Mouse (Mus musculus) hematopoietic stem cell, adult 5-6 weeks (primary cell): ENCODE results near the gene Magi2. TPM values are rescaled to one million over a fixed set of nuclear protein-coding genes. Genes with fewer than 3 reads are reported as not detected.
"Not testable (repeated sequence)": the region's sequence is repeated elsewhere in the genome, so short reads cannot be mapped to it uniquely, and the experiment has no call there.

Experiments
- ATAC-seq, 2 experiments: fragments of 125-278 bp in 1 of 2; replicated peaks in 1 of 2; 2 replicates each; pipeline ENCODE4 v1.8.0; 2016 to 2017; ENCODE audit warnings: inconsistent platforms in 2 of 2, mild to moderate bottlenecking in 2 of 2, moderate number of reproducible peaks in 2 of 2, low read depth in 1 of 2, moderate TSS enrichment in 1 of 2; ENCODE audit not compliant: low FRiP score in 2 of 2, poor library complexity in 2 of 2, severe bottlenecking in 2 of 2, insufficient read depth in 1 of 2, low TSS enrichment in 1 of 2
- total RNA-seq: library from RNA; stranded (forward); fragments of 172-1452, 232-1000 nt; gene quantifications from 2 replicates; pipeline ENCODE4 v1.2.3, GENCODE M21; 2017

Magi2 gene
- total RNA-seq, 1 experiment from 2014 or later: 1.8 TPM

GRCm38 (mm10) chr5:20684112-20684511, 1457.3 kb downstream of the Magi2 start:
- ATAC-seq: no peak

GRCm38 (mm10) chr5:20692230-20692629, 1465.4 kb downstream of the Magi2 start:
- ATAC-seq: no peak

GRCm38 (mm10) chr5:20699116-20699515, 1472.3 kb downstream of the Magi2 start:
- ATAC-seq: no peak

GRCm38 (mm10) chr5:20701483-20702421, 1474.9 kb downstream of the Magi2 start:
- peak; percentile 77 to 90 for ATAC-seq

GRCm38 (mm10) chr5:20702480-20703303, 1475.9 kb downstream of the Magi2 start:
- ATAC-seq: no peak

GRCm38 (mm10) chr5:20703304-20703700, 1476.5 kb downstream of the Magi2 start:
- no peak for ATAC-seq

GRCm38 (mm10) chr5:20703971-20704575, 1477.2 kb downstream of the Magi2 start:
- ATAC-seq: no peak

GRCm38 (mm10) chr5:20704886-20705285, 1478.0 kb downstream of the Magi2 start:
- ATAC-seq: no peak

- not testable (repeated sequence) for ATAC-seq
These were observed 1479.8 kb downstream of the Magi2 start for GRCm38 (mm10) chr5:20706322-20707282.

GRCm38 (mm10) chr5:20710845-20711244, 1484.0 kb downstream of the Magi2 start:
- ATAC-seq: not testable (repeated sequence)

GRCm38 (mm10) chr5:20714619-20715018, 1487.8 kb downstream of the Magi2 start:
- not testable (repeated sequence) for ATAC-seq

GRCm38 (mm10) chr5:20715980-20716379, 1489.1 kb downstream of the Magi2 start:
- not testable (repeated sequence) for ATAC-seq

GRCm38 (mm10) chr5:20720201-20720900, 1493.5 kb downstream of the Magi2 start:
- no peak for ATAC-seq

GRCm38 (mm10) chr5:20723226-20723625, 1496.4 kb downstream of the Magi2 start:
- not testable (repeated sequence) for ATAC-seq

GRCm38 (mm10) chr5:20738795-20739194, 1512.0 kb downstream of the Magi2 start:
- ATAC-seq: no peak

- no peak for ATAC-seq
These were observed 1514.4 kb downstream of the Magi2 start for GRCm38 (mm10) chr5:20741193-20741592.
